Mouse (Mus musculus): ENCODE data around the gene Nxn. TPM values are rescaled to one million over a fixed set of nuclear protein-coding genes. Genes with fewer than 3 reads are reported as not detected.

Gene Nxn
- polyA plus RNA-seq, 1 experiment = 19.1 TPM

GRCm38 (mm10) chr11:76341884-76342645, 56.9 kb downstream of the Nxn start:
- 76% methylated on average over 14 of the region's 14 CpGs for WGBS
- DNase-seq = no peak
- H3K4me1 ChIP-seq (ENCODE audit: control insufficient read depth, insufficient read depth, low read length) = no peaks in the 10 kb centered on the region
- H3K4me3 ChIP-seq (replicated peaks; ENCODE audit: extremely low read depth, low read depth, low read length) = no peak overlapping the region
- no peak for TF ChIP-seq POLR2A (IDR thresholded peaks at IDR 0.05; ENCODE audit: borderline replicate concordance, extremely low read depth, low read depth, low read length)
- TF ChIP-seq CTCF (IDR thresholded peaks at IDR 0.05; ENCODE audit: insufficient read depth, low read length) = no peak

GRCm38 (mm10) chr11:76341163-76341562, 57.8 kb downstream of the Nxn start:
- no peak overlapping the region for H3K4me3 ChIP-seq (replicated peaks; ENCODE audit: extremely low read depth, low read depth, low read length)
- WGBS = 71% methylated on average over 14 of the region's 14 CpGs
- no peaks in the 10 kb centered on the region for H3K4me1 ChIP-seq (ENCODE audit: control insufficient read depth, insufficient read depth, low read length)
- no peak for DNase-seq
- TF ChIP-seq CTCF (IDR thresholded peaks at IDR 0.05; ENCODE audit: insufficient read depth, low read length) (no peak), POLR2A (IDR thresholded peaks at IDR 0.05; ENCODE audit: borderline replicate concordance, extremely low read depth, low read depth, low read length) (no peak)

- H3K4me1 ChIP-seq (ENCODE audit: control insufficient read depth, insufficient read depth, low read length) = no peaks in the 10 kb centered on the region
Observed at GRCm38 (mm10) chr11:76339830-76340229, 59.1 kb downstream of the Nxn start.

GRCm38 (mm10) chr11:76339141-76339540, 59.8 kb downstream of the Nxn start:
- DNase-seq = no peak
- WGBS = 75% methylated on average over 11 of the region's 11 CpGs
- TF ChIP-seq POLR2A (IDR thresholded peaks at IDR 0.05; ENCODE audit: borderline replicate concordance, extremely low read depth, low read depth, low read length) = no peak
- no peak for TF ChIP-seq CTCF (IDR thresholded peaks at IDR 0.05; ENCODE audit: insufficient read depth, low read length)
- Histone ChIP-seq H3K4me1 (ENCODE audit: control insufficient read depth, insufficient read depth, low read length) (no peaks in the 10 kb centered on the region), H3K4me3 (replicated peaks; ENCODE audit: extremely low read depth, low read depth, low read length) (no peak overlapping the region)

More at GRCm38 (mm10) chr11:76339830-76340229, 59.1 kb downstream of the Nxn start:
- DNase-seq = no peak
- TF ChIP-seq CTCF (IDR thresholded peaks at IDR 0.05; ENCODE audit: insufficient read depth, low read length) = no peak
- no peak for TF ChIP-seq POLR2A (IDR thresholded peaks at IDR 0.05; ENCODE audit: borderline replicate concordance, extremely low read depth, low read depth, low read length)
- H3K4me3 ChIP-seq (replicated peaks; ENCODE audit: extremely low read depth, low read depth, low read length) = no peak overlapping the region
- 64% methylated on average over 5 of the region's 5 CpGs for WGBS

- no peak for TF ChIP-seq CTCF (IDR thresholded peaks at IDR 0.05; ENCODE audit: insufficient read depth, low read length)
- TF ChIP-seq POLR2A (IDR thresholded peaks at IDR 0.05; ENCODE audit: borderline replicate concordance, extremely low read depth, low read depth, low read length) = no peak
- Histone ChIP-seq H3K4me1 (ENCODE audit: control insufficient read depth, insufficient read depth, low read length) (no peaks in the 10 kb centered on the region), H3K4me3 (replicated peaks; ENCODE audit: extremely low read depth, low read depth, low read length) (no peak overlapping the region)
- 65% methylated on average over 8 of the region's 8 CpGs for WGBS
- DNase-seq = no peak
Observed at GRCm38 (mm10) chr11:76338656-76339055, 60.3 kb downstream of the Nxn start.

- 8% methylated on average over 7 of the region's 7 CpGs for WGBS
- no peak for TF ChIP-seq CTCF (IDR thresholded peaks at IDR 0.05; ENCODE audit: insufficient read depth, low read length)
- no peak for TF ChIP-seq POLR2A (IDR thresholded peaks at IDR 0.05; ENCODE audit: borderline replicate concordance, extremely low read depth, low read depth, low read length)
- H3K4me1 ChIP-seq (ENCODE audit: control insufficient read depth, insufficient read depth, low read length) = no peaks in the 10 kb centered on the region
- DNase-seq = no peak
- H3K4me3 ChIP-seq (replicated peaks; ENCODE audit: extremely low read depth, low read depth, low read length) = no peak overlapping the region
Observed at GRCm38 (mm10) chr11:76337764-76338163, 61.2 kb downstream of the Nxn start.

GRCm38 (mm10) chr11:76337236-76337635, 61.7 kb downstream of the Nxn start:
- H3K4me3 ChIP-seq (replicated peaks; ENCODE audit: extremely low read depth, low read depth, low read length) = no peak overlapping the region
- no peak for DNase-seq
- 68% methylated on average over 9 of the region's 9 CpGs for WGBS
- TF ChIP-seq CTCF (IDR thresholded peaks at IDR 0.05; ENCODE audit: insufficient read depth, low read length) (no peak), POLR2A (IDR thresholded peaks at IDR 0.05; ENCODE audit: borderline replicate concordance, extremely low read depth, low read depth, low read length) (no peak)
- no peaks in the 10 kb centered on the region for H3K4me1 ChIP-seq (ENCODE audit: control insufficient read depth, insufficient read depth, low read length)

- H3K4me3 ChIP-seq (replicated peaks; ENCODE audit: extremely low read depth, low read depth, low read length) = no peak overlapping the region
- no peak for TF ChIP-seq POLR2A (IDR thresholded peaks at IDR 0.05; ENCODE audit: borderline replicate concordance, extremely low read depth, low read depth, low read length)
- TF ChIP-seq CTCF (IDR thresholded peaks at IDR 0.05; ENCODE audit: insufficient read depth, low read length) = no peak
Observed at GRCm38 (mm10) chr11:76336224-76336623, 62.7 kb downstream of the Nxn start.

GRCm38 (mm10) chr11:76334966-76335365, 64.0 kb downstream of the Nxn start:
- 90% methylated on average over 10 of the region's 10 CpGs for WGBS
- Histone ChIP-seq H3K4me1 (ENCODE audit: control insufficient read depth, insufficient read depth, low read length) (no peaks in the 10 kb centered on the region), H3K4me3 (replicated peaks; ENCODE audit: extremely low read depth, low read depth, low read length) (no peak overlapping the region)
- DNase-seq = no peak
- TF ChIP-seq CTCF (IDR thresholded peaks at IDR 0.05; ENCODE audit: insufficient read depth, low read length) (no peak), POLR2A (IDR thresholded peaks at IDR 0.05; ENCODE audit: borderline replicate concordance, extremely low read depth, low read depth, low read length) (no peak)

More at GRCm38 (mm10) chr11:76336224-76336623, 62.7 kb downstream of the Nxn start:
- H3K4me1 ChIP-seq (ENCODE audit: control insufficient read depth, insufficient read depth, low read length) = no peaks in the 10 kb centered on the region
- DNase-seq = no peak

GRCm38 (mm10) chr11:76332240-76332639, 66.7 kb downstream of the Nxn start:
- H3K4me3 ChIP-seq (replicated peaks; ENCODE audit: extremely low read depth, low read depth, low read length) = no peak overlapping the region
- H3K4me1 ChIP-seq (ENCODE audit: control insufficient read depth, insufficient read depth, low read length) = peaks cover 10% of the 10 kb centered on the region
- DNase-seq = no peak
- TF ChIP-seq POLR2A (IDR thresholded peaks at IDR 0.05; ENCODE audit: borderline replicate concordance, extremely low read depth, low read depth, low read length) (no peak), CTCF (IDR thresholded peaks at IDR 0.05; ENCODE audit: insufficient read depth, low read length) (no peak)
- 48% methylated on average over 5 of the region's 5 CpGs for WGBS

All from lung, adult 2 months (tissue).